In genomic region chr11:119913935-119914314, GRCm38 (mm10) we compare ENCODE assay signal across 8 mouse cellular contexts. TPM values are rescaled to one million over a fixed set of nuclear protein-coding genes. Genes with fewer than 3 reads are reported as not detected.
A peak's percentile ranks its signal among the peaks of the same experiment; 100 is the strongest.
DNase-seq lines count a peak whose midpoint lies in the region; ATAC-seq lines count a peak whose summit lies in the region.

No protein-coding gene starts in this region.

- peak overlapping the region; percentile 91 for H3K4me3 ChIP-seq in forebrain, embryonic 11.5 days (ENCODE audit: low read depth, low read length)
- peak overlapping the region; percentile 87 for H3K4me3 ChIP-seq in liver, embryonic 13.5 days (replicated peaks)

- no peaks in the 10 kb centered on the region for H3K27me3 ChIP-seq in forebrain, embryonic 11.5 days (ENCODE audit: control insufficient read depth, insufficient read depth, low read length)
- no peaks in the 10 kb centered on the region for H3K27me3 ChIP-seq in liver, embryonic 13.5 days

- peaks cover 12% of the 10 kb centered on the region for H3K4me1 ChIP-seq in forebrain, embryonic 11.5 days (replicated peaks; ENCODE audit: control insufficient read depth, insufficient read depth, low read length)
- H3K4me1 ChIP-seq in liver, embryonic 13.5 days (replicated peaks): peaks cover 48% of the 10 kb centered on the region

- ATAC-seq in forebrain, embryonic 11.5 days (replicated peaks; ENCODE audit: low FRiP score): no peak; the same call in 1 of the 2 replicates
- ATAC-seq in liver, embryonic 13.5 days (ENCODE audit: low read depth): peak; percentile 47

- peak; percentile 44 for DNase-seq in embryo, embryonic 10.5 days (ENCODE audit: low spot score)
- no peak for DNase-seq in embryo, embryonic 10 days (ENCODE audit: low spot score)
- peak; percentile 48 for DNase-seq in 3T3-L1 (ENCODE audit: low read depth, low spot score)
- DNase-seq in forebrain, embryonic 11.5 days (ENCODE audit: low spot score): no peak
- DNase-seq in liver, embryonic 13.5 days: no peak
- DNase-seq in adrenal gland, adult (ENCODE audit: inconsistent age in 2 of 2, low spot score in 1 of 2): no peak
- DNase-seq in thymus, postnatal 25 days: no peak
- DNase-seq in kidney, adult 18-20 months: no peak

- peak overlapping the region; percentile 90 for H3K4me2 ChIP-seq in forebrain, embryonic 11.5 days (ENCODE audit: low read depth, low read length, severe bottlenecking)
- H3K4me2 ChIP-seq in liver, embryonic 13.5 days: peak overlapping the region; percentile 93

- 1% methylated on average over 26 of the region's 26 CpGs for WGBS in forebrain, embryonic 11.5 days
- under 1% methylated on average over 26 of the region's 26 CpGs for WGBS in liver, embryonic 13.5 days (ENCODE audit: insufficient replicate concordance)

- H3K9ac ChIP-seq in forebrain, embryonic 11.5 days (ENCODE audit: low read length): peak overlapping the region; percentile 84
- H3K9ac ChIP-seq in liver, embryonic 13.5 days: peak overlapping the region; percentile 88

- H3K9me3 ChIP-seq in forebrain, embryonic 11.5 days (ENCODE audit: control insufficient read depth, low read length): no peaks in the 10 kb centered on the region
- no peaks in the 10 kb centered on the region for H3K9me3 ChIP-seq in liver, embryonic 13.5 days (replicated peaks)

- peaks cover 5% of the 10 kb centered on the region; the same call in 1 of the 2 replicates for H3K36me3 ChIP-seq in forebrain, embryonic 11.5 days (ENCODE audit: control insufficient read depth, insufficient read depth, low read length)
- H3K36me3 ChIP-seq in liver, embryonic 13.5 days: peaks cover 34% of the 10 kb centered on the region

- H3K27ac ChIP-seq in forebrain, embryonic 11.5 days (ENCODE audit: low read depth, low read length): peak overlapping the region; percentile 26
- peak overlapping the region; percentile 67 for H3K27ac ChIP-seq in liver, embryonic 13.5 days

RNA-seq across cellular contexts. Expression of gene Chmp6, which starts 0.7 kb away (rescaled TPM):
- polyA plus RNA-seq in forebrain, embryonic 11.5 days (2014; fragmentation: Nextera tagmentation; extraction: Ambion mirVana): 104 and 107 TPM in 2 replicates
- 37.4 and 37.6 TPM in 2 replicates for polyA plus RNA-seq in liver, embryonic 13.5 days (2015; fragmentation: Nextera tagmentation; extraction: Ambion mirVana)

RNA-seq across cellular contexts. Expression of gene Baiap2, which starts 28.6 kb away (rescaled TPM):
- polyA plus RNA-seq in forebrain, embryonic 11.5 days (2014; fragmentation: Nextera tagmentation; extraction: Ambion mirVana): 10.4 and 12.1 TPM in 2 replicates
- polyA plus RNA-seq in liver, embryonic 13.5 days (2015; fragmentation: Nextera tagmentation; extraction: Ambion mirVana): 5.1 and 5.5 TPM in 2 replicates

Comparison
In these comparisons a context has a peak if more than half of its experiments do, and no peak if none do; other contexts are left out.
1. DNase-seq: peak in embryo, embryonic 10.5 days (single experiment) and 3T3-L1 (single experiment); none in embryo, embryonic 10 days (single experiment), forebrain, embryonic 11.5 days (single experiment), liver, embryonic 13.5 days (single experiment), adrenal gland, adult (0 of 2), thymus, postnatal 25 days (single experiment) and kidney, adult 18-20 months (single experiment).